Mouse (Mus musculus) thymus, postnatal 36 days (tissue): ENCODE measurements around the gene Rpl13a.
"Not testable (repeated sequence)": the region's sequence is repeated elsewhere in the genome, so short reads cannot be mapped to it uniquely, and the experiment has no call there.

ENCODE experiments used
- DNase-seq, 2 experiments: peaks; one replicate each; pipeline ENCODE4 v3.0.0; 2022; ENCODE audit warnings: mixed read lengths in 2 of 2

Gene Rpl13a

GRCm38 (mm10) chr7:45135370-45135769, 6.8 kb upstream of the Rpl13a start:
- no peak for DNase-seq

GRCm38 (mm10) chr7:45134544-45135026, 6.0 kb upstream of the Rpl13a start:
- peak; percentile 40 to 64 for DNase-seq

GRCm38 (mm10) chr7:45133446-45134159, 5.0 kb upstream of the Rpl13a start:
- DNase-seq, result no peak

- no peak for DNase-seq
Observed at GRCm38 (mm10) chr7:45131850-45132249, 3.3 kb upstream of the Rpl13a start.

DNA sequence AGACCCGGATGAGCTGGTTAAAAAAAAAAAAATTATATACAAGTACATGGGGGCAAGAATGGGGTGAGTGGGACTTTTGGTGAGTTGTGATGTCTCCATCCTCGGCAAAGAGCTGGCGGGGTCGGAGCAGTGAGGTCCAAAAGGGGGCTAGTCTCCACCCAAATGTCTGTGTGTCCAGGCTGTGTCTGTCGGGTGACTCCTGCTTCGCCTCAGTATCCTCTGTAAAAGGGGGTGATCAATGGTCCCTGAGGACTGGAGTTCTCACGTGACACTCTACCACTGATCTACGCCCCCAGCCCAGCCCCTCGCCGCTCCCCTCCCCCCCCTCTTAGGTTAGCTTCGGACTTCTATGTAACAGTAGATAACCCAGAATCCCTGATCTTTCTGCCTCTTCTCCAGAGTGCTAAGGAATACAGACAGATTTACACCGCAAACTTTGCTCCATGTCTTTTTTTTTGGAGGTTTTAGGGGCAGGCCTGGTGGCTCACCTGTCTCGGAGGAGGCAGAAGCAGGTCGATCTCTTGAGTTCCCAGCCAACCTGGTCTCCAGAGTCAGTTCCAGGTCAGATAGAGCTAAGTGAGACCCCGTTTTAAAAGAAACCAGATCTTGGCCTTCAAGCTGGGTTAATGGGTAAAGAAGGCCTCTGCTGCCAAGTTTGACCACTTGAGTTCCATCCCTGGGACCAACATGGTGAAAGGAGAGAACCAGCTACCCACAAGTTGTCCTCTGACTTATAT, 1.4 kb upstream of the Rpl13a start:
- peak in 1 of 2 experiments; percentile 27 for DNase-seq

DNA sequence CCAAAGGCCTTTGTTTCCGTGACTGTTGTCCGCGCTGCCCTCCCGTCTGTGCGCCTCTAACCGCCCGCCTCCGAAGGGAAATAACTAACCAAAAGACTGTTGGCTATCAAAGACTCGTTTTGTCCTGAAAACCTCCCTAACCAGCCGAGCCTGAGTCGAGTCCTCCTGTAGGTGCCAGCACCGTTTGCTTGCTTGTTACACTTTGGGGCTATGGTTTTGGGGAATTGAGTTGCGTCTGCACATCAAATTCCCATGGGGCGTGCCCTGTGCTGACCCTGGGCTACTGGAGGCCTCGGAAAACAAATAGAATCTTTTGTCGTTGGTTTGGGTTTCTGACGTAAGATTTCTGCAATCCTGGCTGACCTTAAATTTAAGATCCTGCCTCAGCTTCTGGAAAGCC, 757 bp upstream of the Rpl13a start:
- no peak for DNase-seq

DNA sequence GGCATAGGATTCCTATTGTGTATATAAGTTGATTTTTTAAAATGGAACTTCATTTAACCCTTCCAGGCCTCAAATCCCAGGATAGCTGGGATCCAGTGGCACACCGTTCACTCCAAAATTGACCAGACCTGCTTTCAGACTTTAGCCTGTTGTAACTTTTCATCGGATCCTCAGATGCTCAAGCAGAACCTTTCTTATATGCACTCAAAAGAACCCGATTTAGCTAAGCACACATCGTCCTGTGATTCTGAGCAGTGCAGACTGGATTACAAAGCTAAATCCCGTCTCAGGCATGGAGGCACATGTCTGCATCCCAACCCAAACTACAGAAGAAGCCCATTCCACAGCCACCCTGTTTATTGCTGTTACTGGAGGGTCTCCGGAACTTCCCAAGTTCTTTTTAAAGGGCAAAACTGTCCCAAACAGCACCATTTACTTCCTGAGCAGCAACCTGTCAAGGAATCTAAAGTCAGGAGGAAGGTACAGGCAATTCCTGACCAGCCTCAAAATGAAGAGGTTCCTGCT, 799 bp downstream of the Rpl13a start:
- DNase-seq, result no peak

- peak in 1 of 2 experiments; percentile 34 for DNase-seq
Observed at GRCm38 (mm10) chr7:45126844-45127699, 1.5 kb downstream of the Rpl13a start.

GRCm38 (mm10) chr7:45126147-45126843, 2.3 kb downstream of the Rpl13a start:
- peak in 1 of 2 experiments; percentile 30 for DNase-seq

- not testable (repeated sequence) for DNase-seq
Observed at GRCm38 (mm10) chr7:45125649-45126048, 2.9 kb downstream of the Rpl13a start.

- no peak for DNase-seq
Observed at GRCm38 (mm10) chr7:45125144-45125600, 3.4 kb downstream of the Rpl13a start.

DNA sequence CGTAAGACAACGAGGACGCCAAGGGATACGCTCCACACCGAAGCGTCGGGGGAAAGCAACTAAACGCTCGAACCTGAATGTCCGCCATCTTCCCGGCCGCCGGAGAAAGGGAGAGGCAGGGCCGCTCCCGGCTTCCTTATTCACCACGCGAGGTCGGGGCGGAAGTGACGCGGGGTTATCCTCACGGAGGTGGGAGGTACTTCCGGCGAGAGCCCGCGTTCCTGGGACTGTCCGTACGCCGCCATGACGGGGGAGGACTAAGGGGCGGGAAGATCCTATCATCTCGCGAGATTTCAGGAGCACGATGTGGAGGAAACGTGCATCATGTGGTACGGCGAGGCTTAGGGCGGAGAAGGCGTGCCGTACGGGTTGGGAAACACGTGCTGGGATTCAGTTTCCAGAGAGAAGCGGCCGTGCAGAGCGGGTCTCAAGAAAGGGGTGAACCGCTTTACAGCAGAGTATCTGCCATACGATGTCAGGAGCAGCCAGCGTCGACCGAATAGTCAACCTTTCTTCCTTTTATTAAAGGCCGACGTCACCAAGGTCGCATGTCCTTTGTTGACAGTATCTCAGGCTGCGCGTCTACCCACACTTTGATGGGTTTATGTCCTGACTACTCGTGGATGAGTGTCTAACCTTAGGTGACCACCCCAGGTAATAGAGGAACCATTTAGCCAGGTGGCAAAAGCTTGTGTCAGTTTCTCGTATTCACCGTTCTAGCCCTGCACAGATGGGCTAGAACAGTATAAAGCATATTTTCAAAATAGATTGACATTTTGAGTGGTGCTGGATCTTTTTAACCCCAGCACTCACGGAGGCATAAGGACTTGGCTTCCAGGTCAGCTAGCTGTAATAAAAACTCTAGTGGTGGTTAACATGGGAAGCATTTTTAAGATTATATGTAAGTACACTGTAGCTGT, 4.1 kb downstream of the Rpl13a start, which contains the start of gene Rps11:
Rps11 (minus strand) TSS at position 216 of the 920 bp plus-strand sequence.
- DNase-seq, result peak; percentile 96 to 99

DNA sequence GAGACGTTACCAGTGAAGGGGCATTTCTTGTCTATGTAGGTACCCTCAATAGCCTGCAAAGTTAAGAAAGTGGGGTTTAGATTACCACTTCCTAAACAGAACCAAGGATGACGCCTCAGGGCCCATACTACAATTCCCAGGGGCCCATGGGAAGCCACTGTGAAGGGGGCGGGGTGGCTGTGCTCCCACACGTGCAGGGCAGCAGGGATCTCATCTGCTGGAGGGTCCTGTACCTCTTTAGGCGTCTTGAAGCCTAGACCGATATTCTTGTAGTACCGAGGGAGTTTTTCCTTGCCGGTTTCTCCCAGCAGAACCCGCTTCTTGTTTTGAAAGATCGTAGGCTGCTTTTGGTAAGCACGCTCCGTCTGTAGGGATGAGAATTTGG, 5.4 kb downstream of the Rpl13a start:
- peak in 1 of 2 experiments; percentile 59 for DNase-seq

DNA sequence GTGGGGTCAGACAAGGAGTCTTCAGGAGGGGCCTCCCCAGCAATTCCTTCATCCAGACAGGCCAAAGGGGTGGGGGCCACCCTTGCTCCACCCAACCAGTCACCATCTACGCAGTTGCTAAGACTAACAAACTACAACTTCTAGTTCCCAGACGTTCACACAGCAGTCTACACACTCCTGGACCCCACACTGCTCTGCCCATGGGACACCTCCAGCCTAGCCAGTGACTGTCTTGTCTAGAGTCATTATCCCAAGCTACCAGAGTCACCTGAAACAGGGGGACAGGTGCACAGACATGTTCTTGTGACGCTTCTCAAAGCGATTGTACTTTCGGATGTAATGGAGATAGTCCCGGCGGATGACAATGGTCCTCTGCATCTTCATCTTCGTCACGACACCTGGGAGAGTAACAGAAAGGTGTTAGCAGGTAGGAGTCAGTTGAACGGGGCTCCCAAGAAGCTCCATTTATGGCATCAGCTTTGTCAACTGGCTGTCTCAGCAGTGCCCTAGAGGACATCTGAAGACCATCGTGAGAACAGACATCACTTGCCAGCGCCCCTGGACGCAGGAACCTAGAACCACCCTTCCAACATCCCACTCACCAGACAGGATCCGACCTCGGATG, 5.9 kb downstream of the Rpl13a start:
- DNase-seq, result no peak

DNA sequence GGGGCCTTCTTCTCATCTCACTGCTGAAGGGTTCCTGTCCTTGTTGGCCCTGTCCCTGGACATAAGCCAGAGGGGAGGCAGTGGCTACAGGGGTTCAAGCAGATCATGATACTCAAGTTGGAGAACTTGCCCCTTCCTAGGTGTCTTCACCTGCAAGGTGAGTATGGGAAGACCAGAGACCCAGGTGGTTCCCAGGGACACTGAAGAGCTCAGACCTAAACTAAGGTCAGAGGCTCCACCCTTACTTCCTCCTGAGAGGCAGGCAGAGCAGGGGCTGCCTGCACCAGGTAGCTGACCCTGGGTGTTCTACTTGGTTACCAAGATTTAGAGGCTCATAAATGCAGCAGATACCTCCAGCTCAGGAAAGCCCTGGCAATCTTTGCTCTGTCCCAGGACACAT, 6.6 kb downstream of the Rpl13a start:
- no peak for DNase-seq

DNA sequence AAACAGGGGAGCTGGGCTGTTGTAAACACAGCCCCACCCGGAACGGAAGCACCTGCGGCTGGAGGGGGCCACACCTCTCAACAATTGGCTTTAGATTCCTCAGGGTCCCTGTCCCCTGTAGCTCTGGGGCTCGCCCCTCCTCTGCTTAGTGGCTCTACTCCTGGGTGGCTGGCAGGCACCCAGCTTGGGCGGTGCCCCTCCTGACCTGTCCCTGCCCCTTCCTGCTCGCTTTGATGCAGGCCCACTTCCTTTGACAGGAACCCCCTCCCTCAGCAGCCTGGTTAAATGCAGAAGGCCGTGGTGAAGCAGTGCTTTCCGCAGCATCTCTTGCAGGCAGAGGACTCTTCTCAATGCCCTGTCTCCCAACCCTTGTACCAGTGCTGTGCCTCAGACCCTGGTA, 7.2 kb downstream of the Rpl13a start:
- DNase-seq, result peak; percentile 85 to 92

- no peak for DNase-seq
Observed at GRCm38 (mm10) chr7:45119780-45120709, 8.5 kb downstream of the Rpl13a start.

DNA sequence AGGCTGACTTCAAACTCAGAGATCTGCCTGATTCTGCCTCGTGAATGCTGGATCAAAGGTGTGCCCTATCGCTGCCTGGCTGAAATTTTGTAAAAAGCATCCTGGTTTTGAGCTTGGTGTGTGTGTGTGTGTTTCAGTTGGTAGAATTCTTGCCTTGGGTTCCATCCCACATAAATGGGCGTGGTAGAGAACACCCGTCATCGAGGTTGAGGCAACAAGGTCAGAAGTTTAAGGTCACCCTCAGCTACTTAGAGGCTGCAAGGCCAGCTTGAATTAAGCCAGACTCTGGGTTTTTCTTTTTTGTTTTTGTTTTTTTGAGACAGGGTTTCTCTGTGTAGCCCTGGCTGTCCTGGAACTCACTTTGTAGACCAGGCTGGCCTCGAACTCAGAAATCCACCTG, 10.2 kb downstream of the Rpl13a start:
- no peak for DNase-seq

GRCm38 (mm10) chr7:45117566-45117965, 11.0 kb downstream of the Rpl13a start:
- DNase-seq, result no peak
